Mouse (Mus musculus): ENCODE results near the gene Slc2a13. TPM values are rescaled to one million over a fixed set of nuclear protein-coding genes. Genes with fewer than 3 reads are reported as not detected.

Gene Slc2a13
- 1 to 10 TPM in 1 of 2 experiments, under 1 TPM in 1; 0.22 to 3.8 TPM for polyA plus RNA-seq (2017; shearing (Covaris generic))

DNA sequence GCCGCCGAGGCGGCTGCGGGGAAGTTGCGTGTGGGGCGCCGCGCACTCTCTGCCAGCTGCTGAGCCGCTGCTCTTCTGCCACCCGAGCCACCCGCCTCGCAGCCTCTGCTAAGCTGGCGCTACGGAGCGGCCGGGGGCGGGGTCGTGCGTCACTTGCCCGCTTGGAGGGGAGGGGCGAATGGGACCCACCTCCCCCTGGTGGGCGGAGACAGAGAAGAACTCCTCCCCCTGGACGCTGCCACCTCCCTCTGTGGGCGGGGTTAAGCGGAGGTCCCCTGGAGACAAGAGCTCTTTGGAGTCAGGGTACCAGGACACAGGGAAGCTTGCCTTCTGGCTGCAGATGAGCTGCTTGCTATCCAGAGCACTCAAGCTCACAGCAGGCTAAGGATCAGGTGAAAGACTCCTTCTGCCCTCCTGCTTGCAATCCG is at the start of gene Slc2a13:
Gene Slc2a13, minus strand, starts transcription at position 151 of the 428 bp plus-strand sequence.

Other genes with a start within 250 kb of the Slc2a13 start
- 1 to 10 TPM in 1 of 2 experiments, under 1 TPM in 1; 0.61 to 1.6 TPM for gene Lrrk2, start 99.9 kb upstream of the Slc2a13 start, polyA plus RNA-seq (2017; shearing (Covaris generic))